15 mouse cellular contexts compared by ENCODE assay signal in the genomic region with DNA sequence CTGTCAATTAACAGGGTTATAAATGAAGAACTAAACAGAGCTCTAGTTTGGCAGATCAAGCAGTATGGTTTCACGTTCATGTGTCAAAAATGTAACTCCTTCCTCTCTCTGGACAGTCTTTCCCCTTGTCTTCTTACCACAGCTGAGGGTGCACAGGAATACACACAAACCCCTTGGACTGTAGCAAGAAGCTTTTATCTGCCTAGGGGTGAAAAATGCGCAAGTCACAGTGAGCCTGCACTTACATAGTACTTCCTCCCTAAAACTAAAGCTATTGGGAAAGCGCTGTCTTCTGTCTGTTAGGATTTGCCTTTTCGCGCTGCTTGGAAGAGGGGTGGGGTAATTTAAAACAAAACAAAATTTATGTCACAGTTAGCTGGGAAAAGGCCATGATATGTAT. TPM values are rescaled to one million over a fixed set of nuclear protein-coding genes. Genes with fewer than 3 reads are reported as not detected.
DNase-seq lines count a peak whose midpoint lies in the region; ATAC-seq lines count a peak whose summit lies in the region.
"Had no signal": no experiment of that assay in that cellular context is flagged by ENCODE, and none has a peak within 500 bp of the region (broad histone marks: within the 10 kb centered on the region; RNA-seq: fewer than 3 reads in every experiment).

No protein-coding gene starts in this region.

- ATAC-seq in liver, embryonic 13.5 days (ENCODE audit: low read depth) = 0 out of 2 replicates have a peak, but pooled peaks have one; percentile 21

- H3K4me3 ChIP-seq in liver, embryonic 13.5 days (replicated peaks) = no peak overlapping the region
- peak overlapping the region; percentile 82 for H3K4me3 ChIP-seq in megakaryocyte, embryonic 14.5 days (replicated peaks)
- H3K4me3 ChIP-seq: embryonic facial prominence, embryonic 15.5 days; limb, embryonic 12.5 days had no signal

- no peak overlapping the region for H3K9ac ChIP-seq in liver, embryonic 13.5 days
- H3K9ac ChIP-seq: embryonic facial prominence, embryonic 15.5 days; hindbrain, embryonic 14.5 days; limb, embryonic 12.5 days had no signal

- no peaks in the 10 kb centered on the region; the same call in 1 of the 2 replicates for H3K36me3 ChIP-seq in liver, embryonic 13.5 days
- peaks cover 31% of the 10 kb centered on the region for H3K36me3 ChIP-seq in megakaryocyte, embryonic 14.5 days (replicated peaks; ENCODE audit: low read length)
- H3K36me3 ChIP-seq: limb, embryonic 12.5 days had no signal

- WGBS in liver, embryonic 13.5 days (ENCODE audit: insufficient replicate concordance) = 46% methylated on average over 5 of the region's 5 CpGs

- no peaks in the 10 kb centered on the region for H3K9me3 ChIP-seq in liver, embryonic 13.5 days (replicated peaks)
- H3K9me3 ChIP-seq in megakaryocyte, embryonic 14.5 days = no peaks in the 10 kb centered on the region
- H3K9me3 ChIP-seq: embryonic facial prominence, embryonic 15.5 days; limb, embryonic 12.5 days had no signal

- no peaks in the 10 kb centered on the region for H3K4me1 ChIP-seq in liver, embryonic 13.5 days (replicated peaks)
- peaks cover 86% of the 10 kb centered on the region for H3K4me1 ChIP-seq in megakaryocyte, embryonic 14.5 days
- H3K4me1 ChIP-seq: embryonic facial prominence, embryonic 15.5 days; limb, embryonic 12.5 days had no signal

- H3K27ac ChIP-seq in liver, embryonic 13.5 days = 0 out of 2 replicates have a peak overlapping the region, but pooled peaks have one; percentile 16
- H3K27ac ChIP-seq: embryonic facial prominence, embryonic 15.5 days; hindbrain, embryonic 14.5 days had no signal

- no peak for DNase-seq in liver, embryonic 13.5 days
- DNase-seq in liver = no peak
- peak; percentile 48 for DNase-seq in A20 (ENCODE audit: low read depth, low spot score)
- peak; percentile 59 for DNase-seq in Muller cell, postnatal 12 days (ENCODE audit: inconsistent ontology term)
- no peak for DNase-seq in urinary bladder, adult 18-20 months (ENCODE audit: low spot score in 2 of 2)
- no peak for DNase-seq in kidney, adult 9 months
- DNase-seq in adrenal gland, postnatal 36 days = no peak
- DNase-seq: cerebellum, adult 8-10 months; right cerebral cortex, postnatal 14 days had no signal

- no peak overlapping the region for H3K4me2 ChIP-seq in liver, embryonic 13.5 days
- H3K4me2 ChIP-seq: embryonic facial prominence, embryonic 15.5 days; hindbrain, embryonic 14.5 days; limb, embryonic 12.5 days had no signal

- no peaks in the 10 kb centered on the region for H3K27me3 ChIP-seq in liver, embryonic 13.5 days
- H3K27me3 ChIP-seq in megakaryocyte, embryonic 14.5 days (replicated peaks) = no peaks in the 10 kb centered on the region
- H3K27me3 ChIP-seq: embryonic facial prominence, embryonic 15.5 days; limb, embryonic 12.5 days had no signal

RNA-seq across cellular contexts. Expression of a gene that starts 3.5 kb away (rescaled TPM):
- 1.0 TPM in 2 replicates for polyA plus RNA-seq in liver, embryonic 13.5 days (2015; fragmentation: Nextera tagmentation; extraction: Ambion mirVana)
- 6.5 TPM in 1 of 2 replicates, not detected in the other for polyA plus RNA-seq in megakaryocyte, embryonic 14.5 days (2012; ENCODE audit: insufficient read depth, low replicate concordance)
- 10 to 100 TPM; 23.7 to 25.0 TPM for total RNA-seq in adrenal gland, postnatal 36 days (2021)

RNA-seq across cellular contexts. Expression of a gene that starts 36.4 kb away (rescaled TPM):
- polyA plus RNA-seq in liver, embryonic 13.5 days (2015; fragmentation: Nextera tagmentation; extraction: Ambion mirVana) = not detected in 2 replicates
- polyA plus RNA-seq in megakaryocyte, embryonic 14.5 days (2012; ENCODE audit: insufficient read depth, low replicate concordance) = not detected in 2 replicates
- not detected for total RNA-seq in adrenal gland, postnatal 36 days (2021)
- polyA plus RNA-seq: embryonic facial prominence, embryonic 15.5 days; hindbrain, embryonic 14.5 days; large intestine, adult 2 months; limb, embryonic 12.5 days; neural tube, embryonic 11.5 days had no signal

RNA-seq across cellular contexts. Expression of a gene that starts 37.1 kb away (rescaled TPM):
- polyA plus RNA-seq in liver, embryonic 13.5 days (2015; fragmentation: Nextera tagmentation; extraction: Ambion mirVana) = 1.6 and 1.9 TPM in 2 replicates
- polyA plus RNA-seq in megakaryocyte, embryonic 14.5 days (2012; ENCODE audit: insufficient read depth, low replicate concordance) = 1.9 and 2.5 TPM in 2 replicates
- 10 to 100 TPM; 11.4 to 17.6 TPM for total RNA-seq in adrenal gland, postnatal 36 days (2021)

RNA-seq across cellular contexts. Expression of a gene that starts 46.9 kb away (rescaled TPM):
- not detected in 2 replicates for polyA plus RNA-seq in liver, embryonic 13.5 days (2015; fragmentation: Nextera tagmentation; extraction: Ambion mirVana)
- not detected in 2 replicates for polyA plus RNA-seq in megakaryocyte, embryonic 14.5 days (2012; ENCODE audit: insufficient read depth, low replicate concordance)
- not detected for total RNA-seq in adrenal gland, postnatal 36 days (2021)
- polyA plus RNA-seq: hindbrain, embryonic 14.5 days; large intestine, adult 2 months; limb, embryonic 12.5 days; neural tube, embryonic 11.5 days had no signal

Comparison
In these comparisons a context has a peak if more than half of its experiments do, and no peak if none do; other contexts are left out.
1. DNase-seq: peak in A20 (single experiment) and Muller cell, postnatal 12 days (single experiment); none in liver, embryonic 13.5 days (single experiment), liver (single experiment), urinary bladder, adult 18-20 months (0 of 2), kidney, adult 9 months (single experiment) and adrenal gland, postnatal 36 days (0 of 2).